29 mouse cellular contexts compared by ENCODE assay signal in genomic region chr4:101001073-101001472, GRCm38 (mm10). TPM values are rescaled to one million over a fixed set of nuclear protein-coding genes. Genes with fewer than 3 reads are reported as not detected.
"Had no signal": no experiment of that assay in that cellular context is flagged by ENCODE, and none has a peak within 500 bp of the region (broad histone marks: within the 10 kb centered on the region; RNA-seq: fewer than 3 reads in every experiment).

No protein-coding gene starts in this region.

- H3K4me1 ChIP-seq: heart, embryonic 12.5 days; hindbrain, embryonic 10.5 days; intestine, embryonic 15.5 days; limb, embryonic 10.5 days had no signal

- H3K9me3 ChIP-seq: heart, embryonic 12.5 days; hindbrain, embryonic 10.5 days; hindbrain, embryonic 12.5 days; intestine, embryonic 15.5 days; limb, embryonic 10.5 days; limb, embryonic 12.5 days had no signal

- DNase-seq: gastrocnemius, adult 2 months; gastrocnemius, postnatal 10 days; gastrocnemius, postnatal 25 days; heart, postnatal 10 days; heart, postnatal 4 days; kidney, adult 18-20 months; kidney, adult 8-10 months; kidney, postnatal 10 days; kidney, postnatal 25 days; kidney, postnatal 4 days had no signal

- H3K4me2 ChIP-seq: heart, embryonic 12.5 days; hindbrain, embryonic 12.5 days; hindbrain, embryonic 14.5 days; intestine, embryonic 15.5 days; limb, embryonic 12.5 days had no signal

- ATAC-seq: forebrain, embryonic 16.5 days; hindbrain, embryonic 16.5 days; inflammation-experienced regulatory T-cells, adult 6 months; intestine, embryonic 15.5 days; intestine, postnatal 0 days had no signal

- H3K9ac ChIP-seq: heart, embryonic 12.5 days; hindbrain, embryonic 12.5 days; hindbrain, embryonic 14.5 days; intestine, embryonic 15.5 days; limb, embryonic 12.5 days had no signal

- H3K4me3 ChIP-seq: gastrocnemius, adult 2 months; heart, embryonic 12.5 days; hindbrain, embryonic 10.5 days; hindbrain, embryonic 12.5 days; intestine, embryonic 15.5 days; layer of hippocampus, adult 2 months; left cerebral cortex, adult 2 months; limb, embryonic 10.5 days; limb, embryonic 12.5 days had no signal

- H3K27me3 ChIP-seq: heart, embryonic 12.5 days; hindbrain, embryonic 12.5 days; intestine, embryonic 15.5 days; limb, embryonic 12.5 days had no signal

- H3K27ac ChIP-seq: gastrocnemius, adult 2 months; hindbrain, embryonic 10.5 days; hindbrain, embryonic 12.5 days; hindbrain, embryonic 14.5 days; intestine, embryonic 15.5 days; layer of hippocampus, adult 2 months; left cerebral cortex, adult 2 months; limb, embryonic 10.5 days; limb, embryonic 12.5 days had no signal

RNA-seq across cellular contexts. Expression of gene Gm10577, which starts 19.4 kb away (rescaled TPM):
- polyA plus RNA-seq: forebrain, embryonic 16.5 days; frontal cortex, adult 2 months; heart, embryonic 12.5 days; heart, embryonic 14.5 days; heart, embryonic 16.5 days; hindbrain, embryonic 10.5 days; hindbrain, embryonic 12.5 days; hindbrain, embryonic 14.5 days; hindbrain, embryonic 16.5 days; inflammation-experienced regulatory T-cells, adult 6 months; intestine, embryonic 15.5 days; intestine, postnatal 0 days; kidney, embryonic 14.5 days; kidney, embryonic 16.5 days; limb, embryonic 10.5 days; limb, embryonic 12.5 days; limb, embryonic 14.5 days had no signal
